Mouse (Mus musculus) A20 (cell line): ENCODE measurements at regions not wholly inside any gene's neighbourhood (a gene's known extent, or its start where the extent isn't known, plus 50 kb on each side); places are given as distances from the start of the nearest gene placed in this dataset.
"Not testable (repeated sequence)": the region's sequence is repeated elsewhere in the genome, so short reads cannot be mapped to it uniquely, and the experiment has no call there.

Experiments
- DNase-seq: peaks from one replicate; pipeline ENCODE4 v3.0.0-alpha.2; 2011; ENCODE audit warnings: low read depth, low spot score

DNA sequence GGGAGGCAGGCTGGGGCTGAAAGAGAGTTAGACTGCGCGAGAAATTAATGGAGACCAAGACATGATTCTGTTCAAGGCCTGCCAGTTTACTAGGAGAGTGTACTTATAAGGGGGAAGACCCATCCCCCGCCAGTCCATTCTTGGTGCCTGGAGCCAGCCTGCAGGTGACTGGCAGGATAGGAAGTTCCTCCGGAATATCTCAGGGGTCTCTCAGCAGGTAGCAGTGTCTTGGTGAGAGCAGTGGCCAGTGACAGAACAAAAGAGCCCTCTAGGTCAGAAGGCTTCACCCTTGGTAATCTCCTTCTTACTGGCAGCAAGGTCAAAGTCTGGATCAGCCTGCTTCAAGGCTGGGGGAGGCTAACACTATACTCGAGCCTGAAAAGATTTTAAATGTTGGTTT lies 83.7 kb upstream of the Zfp804b start:
- DNase-seq: no peak

DNA sequence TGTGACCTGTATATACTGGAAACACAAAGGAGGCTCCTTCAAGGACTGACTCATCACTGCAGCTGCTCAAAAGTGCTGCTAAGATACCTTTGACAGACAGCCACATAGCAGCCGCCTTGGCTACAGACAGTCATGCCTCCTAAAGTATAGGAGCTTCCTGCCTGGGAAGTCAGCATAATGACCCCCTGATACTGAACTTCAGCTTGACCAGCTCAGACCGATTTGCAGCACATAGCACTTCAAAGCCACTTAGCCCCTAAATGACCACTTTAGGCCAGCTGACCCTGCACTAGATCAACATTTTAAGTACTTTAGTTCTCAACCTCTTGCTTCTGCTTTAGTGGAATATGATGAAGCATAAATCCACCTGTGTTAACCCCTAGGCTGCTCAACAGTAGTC lies 91.9 kb upstream of the Zfp804b start:
- no peak for DNase-seq

DNA sequence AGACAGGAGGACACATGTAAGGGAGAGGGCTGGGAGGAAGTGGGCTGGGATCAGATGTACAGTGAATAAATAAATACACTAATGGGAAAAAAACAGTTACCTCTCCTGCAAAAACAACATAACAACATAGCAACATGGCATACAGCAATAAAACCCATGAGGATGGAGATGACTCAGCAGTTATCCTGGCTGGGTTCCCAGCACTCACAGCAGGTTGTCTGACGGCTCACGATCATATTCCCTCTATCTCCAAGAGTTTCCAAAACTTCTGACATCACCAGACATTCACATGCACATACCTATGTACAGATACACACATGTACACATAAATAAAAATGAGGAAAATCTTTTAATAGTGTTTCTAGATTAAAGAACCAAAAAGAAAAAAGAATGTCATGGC lies 103.4 kb upstream of the Zfp804b start:
- no peak for DNase-seq

DNA sequence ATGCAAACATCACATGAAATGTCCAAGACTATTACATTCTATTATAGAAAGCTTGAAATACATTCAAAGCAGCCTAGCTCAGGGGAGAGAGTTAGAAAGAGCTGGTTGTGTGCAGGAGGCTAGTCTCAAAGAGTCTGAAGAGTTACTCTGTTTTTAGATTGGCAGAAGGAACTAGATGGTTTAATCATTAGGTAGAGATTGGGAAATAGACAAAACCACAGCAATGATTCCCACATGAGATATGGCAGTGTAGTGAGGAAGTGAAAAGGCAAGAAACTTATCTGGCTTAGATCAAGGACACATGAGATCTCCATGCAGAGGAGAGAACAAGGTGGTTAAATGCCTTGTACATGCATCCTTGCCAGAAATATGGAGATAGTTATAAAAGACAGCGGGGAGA lies 110.3 kb upstream of the Zfp804b start:
- no peak for DNase-seq

DNA sequence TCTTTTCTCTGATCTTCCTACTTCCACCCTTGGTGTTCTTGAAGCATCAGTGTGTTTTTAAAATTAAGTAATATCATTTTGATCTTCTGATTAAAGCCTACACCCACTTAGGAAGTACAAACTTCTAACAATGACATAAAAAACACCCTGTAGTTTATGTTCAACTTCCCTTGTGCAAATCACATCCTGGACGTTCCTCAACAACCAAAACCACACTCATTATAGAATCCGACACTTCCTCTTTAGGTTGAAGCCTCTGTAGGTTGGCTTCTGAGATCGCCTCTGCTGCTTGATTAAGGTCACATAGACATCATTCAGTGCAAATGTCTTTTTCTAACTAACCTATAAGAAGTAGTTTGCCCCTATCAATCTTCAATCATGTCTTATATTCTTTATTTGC lies 112.5 kb upstream of the Zfp804b start:
- no peak for DNase-seq

DNA sequence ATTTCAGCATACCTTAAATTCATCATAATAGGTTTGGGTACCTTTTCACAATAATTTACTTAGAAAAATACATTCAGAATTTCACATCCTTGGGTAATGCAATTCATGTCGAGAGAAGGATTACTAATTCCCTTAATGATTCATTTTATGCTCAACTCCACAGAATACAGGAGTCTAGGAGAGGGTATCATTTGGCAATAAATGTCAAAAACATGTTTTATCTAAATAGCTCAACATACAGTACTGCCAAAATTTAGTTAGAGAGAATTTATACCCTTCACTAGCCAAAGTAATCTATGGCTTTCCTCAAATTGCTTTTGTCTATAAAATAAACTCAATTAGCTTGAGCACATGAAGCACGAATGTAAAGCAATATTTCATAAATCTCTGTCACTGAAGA lies 144.6 kb upstream of the Zfp804b start:
- DNase-seq: no peak

DNA sequence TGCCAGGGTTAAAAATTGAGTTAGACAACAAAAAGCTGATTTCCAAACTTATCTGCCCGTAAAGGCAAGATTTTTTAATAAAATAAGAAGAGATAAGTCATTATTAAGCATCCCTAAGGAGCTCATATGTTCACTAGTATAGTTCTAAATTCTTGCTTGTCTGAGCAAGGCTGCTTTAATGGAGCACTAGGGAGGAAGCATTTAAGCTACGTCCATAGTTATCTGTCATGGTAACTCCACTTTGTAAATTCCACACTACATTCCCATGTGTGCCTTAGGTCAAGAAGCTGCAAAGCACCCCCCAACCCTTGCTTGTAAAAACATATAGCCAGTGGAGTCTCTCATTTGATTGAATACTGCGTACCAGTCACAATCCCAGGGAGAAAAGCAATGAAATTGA lies 145.0 kb upstream of the Zfp804b start:
- no peak for DNase-seq

DNA sequence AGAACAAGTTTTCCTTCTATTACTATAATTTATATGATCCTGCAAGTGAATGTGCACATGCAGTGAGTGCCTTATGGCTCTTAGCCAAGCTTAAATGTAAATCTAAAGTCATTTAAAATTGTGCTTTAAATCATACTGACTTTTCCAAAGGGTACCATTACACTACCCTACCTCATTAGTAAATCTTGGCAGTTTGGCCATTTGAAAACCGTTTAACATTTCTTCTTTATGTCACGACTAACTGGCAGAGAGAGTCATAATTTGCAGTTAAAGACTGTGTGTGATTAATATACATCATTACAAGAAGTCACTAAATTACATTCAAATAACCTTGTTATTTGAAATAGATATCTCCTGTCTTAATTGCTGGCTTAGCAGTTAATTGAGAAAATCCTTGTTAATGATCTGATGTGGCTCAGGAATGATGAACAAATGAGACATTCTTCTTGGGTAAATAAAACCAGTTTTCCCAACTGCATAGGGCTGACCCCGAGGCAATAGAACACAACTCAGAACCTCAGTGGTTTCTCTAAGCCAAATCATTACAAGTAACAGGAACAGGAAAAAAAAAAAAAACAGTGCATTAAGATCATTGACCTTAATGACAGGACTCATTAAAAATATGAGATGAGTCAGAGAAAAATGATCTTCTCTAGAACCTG lies 173.1 kb upstream of the Zfp804b start:
- DNase-seq: no peak

DNA sequence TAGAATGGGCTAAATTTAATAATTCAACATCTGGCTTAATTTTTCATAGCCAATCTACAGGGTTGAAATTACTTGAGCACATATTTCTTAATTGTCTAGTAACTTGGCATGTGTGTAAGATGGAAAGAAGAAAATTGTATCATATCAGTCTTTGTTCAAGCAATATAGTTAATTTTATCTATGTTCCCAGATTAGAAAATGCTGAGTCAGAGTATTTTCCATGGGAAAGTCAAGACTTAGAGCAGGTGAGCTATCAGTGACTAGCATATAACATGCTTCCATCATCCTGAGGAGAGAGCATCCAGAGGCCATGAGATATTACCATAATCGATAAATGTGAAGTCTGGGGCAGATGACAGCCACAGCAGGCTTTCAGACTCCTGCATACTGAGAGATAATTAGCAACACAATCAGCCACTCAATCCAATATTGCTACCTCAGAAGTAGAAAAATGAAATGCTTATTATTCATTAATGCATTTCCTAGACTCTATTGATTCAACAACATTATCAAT lies 188.2 kb upstream of the Zfp804b start:
- no peak for DNase-seq

DNA sequence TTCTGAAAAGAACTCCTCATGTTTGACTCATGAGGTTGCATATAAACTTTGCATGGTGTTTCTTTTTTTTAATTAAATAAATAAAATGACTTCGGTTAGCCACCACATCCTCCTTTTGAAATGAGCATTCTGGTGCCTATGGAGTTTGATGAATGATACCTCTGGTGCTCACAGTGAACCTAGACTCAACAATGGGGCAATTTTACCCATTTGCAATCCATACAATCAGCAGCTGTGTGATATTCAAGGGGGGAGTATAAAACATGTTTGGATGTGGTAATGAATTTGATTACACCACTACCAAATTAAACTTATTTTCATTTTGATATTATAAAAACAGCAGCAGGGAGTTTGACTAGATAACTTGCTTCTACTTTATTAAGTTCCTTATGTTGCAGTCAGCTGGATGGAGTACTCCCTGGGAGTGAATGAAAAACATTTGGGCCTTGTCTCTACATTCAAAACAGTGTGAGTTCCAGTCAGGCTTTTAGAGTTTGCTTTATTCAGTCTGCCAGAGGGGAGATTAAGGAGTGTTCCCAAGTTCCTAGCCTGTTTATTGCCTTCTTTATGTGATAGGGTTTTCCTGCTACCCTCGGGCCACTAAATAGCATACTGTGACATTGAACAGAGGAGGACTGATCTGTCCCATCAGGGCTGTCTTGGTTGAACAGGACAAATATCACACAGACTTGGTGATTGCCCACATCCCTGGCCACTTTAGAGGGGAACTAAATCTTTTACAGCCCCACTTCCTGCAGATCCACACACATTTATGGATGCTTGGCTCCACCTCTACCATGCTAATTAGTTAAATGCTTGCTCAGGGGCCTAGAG lies 195.5 kb upstream of the Zfp804b start:
- no peak for DNase-seq

DNA sequence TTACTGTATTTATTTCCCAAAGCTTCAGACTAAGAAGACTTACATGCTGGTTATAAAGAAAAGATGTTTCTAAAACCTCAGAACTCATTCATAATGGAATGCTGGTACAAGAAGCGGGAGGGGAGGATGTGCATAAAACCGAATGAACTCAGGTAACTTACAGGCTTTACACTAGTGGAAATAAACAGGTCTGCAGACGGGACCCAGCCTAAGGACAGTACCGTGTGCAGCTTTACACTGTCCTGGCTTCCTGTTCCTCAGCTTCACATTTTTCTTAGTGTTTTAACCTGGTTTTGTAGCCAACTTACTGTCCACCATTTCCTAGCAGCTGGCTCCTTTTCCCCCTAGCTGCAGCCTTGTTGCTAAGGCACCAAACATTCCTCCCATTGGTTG lies 196.1 kb upstream of the Zfp804b start:
- DNase-seq: no peak

DNA sequence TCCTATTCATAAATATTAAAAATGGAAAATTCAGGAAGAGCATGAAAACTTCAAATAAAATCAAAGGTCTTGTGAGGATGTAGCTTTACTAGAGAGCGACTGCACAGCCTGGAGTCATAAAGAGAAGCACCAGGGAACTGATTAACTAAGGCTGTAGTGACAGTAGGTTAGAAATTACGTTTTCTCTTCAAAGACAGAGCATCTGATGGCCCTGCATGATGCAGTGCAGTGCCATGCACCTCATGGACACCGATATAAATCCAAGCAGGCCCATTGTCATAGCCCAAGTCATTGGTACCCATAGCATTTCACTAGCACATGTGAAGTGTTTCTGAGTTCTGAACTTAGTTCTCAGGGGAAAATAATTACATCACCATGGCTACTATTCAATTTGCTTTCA lies 199.3 kb upstream of the Zfp804b start:
- no peak for DNase-seq

DNA sequence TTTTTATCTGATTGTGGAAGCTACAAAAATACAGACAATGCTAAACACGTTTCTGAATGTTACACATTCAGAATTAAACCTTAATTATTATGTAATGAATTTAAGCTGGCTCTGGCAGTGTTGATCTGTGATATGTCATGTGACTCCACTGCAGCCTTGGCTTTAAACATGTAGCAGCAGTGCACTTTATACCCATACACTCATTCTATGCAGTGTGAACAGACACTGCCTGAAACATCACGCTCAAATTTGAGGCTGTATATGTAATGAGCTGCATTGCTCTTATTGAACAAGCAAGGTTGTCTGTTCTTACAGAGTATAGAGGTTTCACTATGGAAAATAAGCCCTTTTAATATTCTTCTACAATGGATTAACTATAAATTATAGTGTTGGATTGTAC lies 235.9 kb upstream of the Zfp804b start:
- no peak for DNase-seq

DNA sequence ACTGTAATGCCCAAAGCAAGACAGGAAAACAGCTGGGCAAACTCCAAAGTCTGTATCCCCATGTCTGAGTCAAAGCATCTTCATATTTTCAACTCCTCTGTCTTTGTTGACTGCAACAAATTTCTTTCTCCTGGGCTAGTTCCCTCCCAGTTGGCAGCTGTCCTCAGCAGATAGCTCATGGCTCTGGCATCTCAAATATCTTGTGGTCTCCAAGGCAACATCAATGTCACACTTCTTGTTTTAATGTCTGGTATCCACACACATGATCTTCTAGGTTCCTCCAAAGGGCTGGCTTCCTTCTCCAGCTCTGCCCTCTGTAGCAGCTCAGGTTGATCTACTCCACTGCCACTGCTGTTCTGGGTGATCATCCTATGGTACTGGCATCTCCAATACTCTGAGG lies 242.0 kb upstream of the Zfp804b start:
- DNase-seq: no peak

DNA sequence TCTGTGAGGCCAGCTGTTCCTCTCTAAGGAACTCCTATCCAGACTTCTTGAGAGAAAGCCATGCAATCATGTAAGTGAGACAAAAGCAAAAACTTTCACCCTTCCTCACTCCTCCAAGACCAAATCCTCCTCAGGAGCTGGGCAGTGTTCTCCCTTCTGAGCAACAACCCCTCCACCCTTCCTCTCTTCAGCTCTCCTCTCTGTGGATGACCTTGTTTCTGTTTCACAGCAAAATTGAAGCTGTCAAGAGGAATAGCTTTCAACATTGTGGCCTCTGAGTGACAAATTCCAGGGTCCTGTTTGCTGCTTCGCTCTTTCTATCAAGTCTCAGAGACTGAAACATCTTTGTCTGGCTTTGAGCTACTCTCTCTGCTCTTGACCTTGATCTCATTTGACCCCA lies 255.9 kb upstream of the Zfp804b start:
- no peak for DNase-seq

DNA sequence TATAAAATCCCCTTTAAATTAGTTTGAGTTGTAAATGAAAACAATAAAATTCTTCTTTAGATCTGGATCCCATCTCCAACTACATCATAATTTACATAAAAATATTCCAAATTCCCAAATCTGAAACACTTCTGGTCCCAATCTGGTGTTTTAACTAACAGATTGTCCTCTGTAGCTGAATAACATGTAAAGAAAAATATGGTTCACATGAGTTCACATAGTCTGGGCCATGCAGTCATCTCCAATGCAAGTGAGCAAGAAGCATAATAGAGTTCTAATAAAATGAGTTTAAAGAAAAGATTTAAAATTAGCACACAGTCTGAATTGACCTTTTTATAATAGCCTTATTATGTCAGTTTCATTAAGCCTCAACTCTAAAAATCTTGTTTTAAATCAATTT lies 263.0 kb upstream of the Zfp804b start:
- DNase-seq: no peak

DNA sequence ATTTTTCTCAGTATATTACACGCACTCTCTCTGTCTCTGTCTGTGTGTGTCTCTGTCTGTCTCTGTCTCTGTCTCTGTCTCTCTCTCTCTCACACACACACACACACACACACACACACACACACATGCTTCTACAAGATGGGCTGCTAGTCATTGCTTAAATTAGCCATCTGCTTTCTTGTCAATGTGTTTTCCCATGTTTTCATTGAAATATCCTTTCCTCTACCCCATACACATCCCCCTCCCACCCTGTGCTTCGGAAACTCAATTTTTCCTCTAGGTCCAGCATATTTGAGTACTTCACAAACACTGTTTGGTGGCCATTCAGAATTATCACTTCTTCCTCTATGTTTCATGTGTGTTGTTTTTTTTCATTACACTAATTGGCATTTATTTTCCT lies 263.4 kb upstream of the Zfp804b start:
- no peak for DNase-seq

DNA sequence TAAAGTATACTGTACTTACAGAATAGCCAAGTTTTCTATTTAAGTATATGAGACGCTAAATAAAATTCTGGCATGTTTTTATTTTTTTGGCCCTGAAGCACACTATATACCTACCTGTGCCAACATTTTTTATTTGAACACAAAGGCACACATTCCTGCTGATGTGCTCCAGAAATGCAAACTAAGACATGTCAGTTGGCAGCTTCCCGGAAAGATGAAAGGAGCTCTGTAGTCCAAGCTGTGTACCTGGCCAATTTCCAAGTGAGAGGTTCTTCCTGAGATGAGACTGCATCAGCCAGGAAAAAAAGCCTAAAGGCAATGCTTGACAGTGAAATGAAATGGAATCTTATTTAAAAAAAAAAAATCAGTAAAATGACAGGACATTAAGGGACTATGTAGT lies 305.0 kb upstream of the Steap4 start:
- no peak for DNase-seq

DNA sequence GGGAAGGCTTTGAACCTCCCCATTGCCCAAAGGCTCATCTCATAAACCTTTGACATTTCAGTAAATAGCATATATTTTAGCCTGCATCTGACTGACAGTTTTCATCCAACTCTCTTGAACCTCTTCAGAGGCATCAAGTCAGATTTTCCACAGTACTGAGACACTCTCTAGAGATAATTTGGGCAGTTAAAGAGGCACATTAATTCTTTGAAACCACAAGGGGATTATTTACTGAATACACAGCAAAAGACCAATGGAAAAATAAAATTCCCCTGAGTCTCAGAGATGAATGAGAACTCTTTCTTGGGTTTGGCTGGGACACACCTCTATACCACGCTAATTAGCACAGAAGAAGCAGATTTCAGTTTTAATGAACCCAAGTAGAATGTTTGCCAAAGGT lies 258.5 kb upstream of the Steap4 start:
- no peak for DNase-seq

DNA sequence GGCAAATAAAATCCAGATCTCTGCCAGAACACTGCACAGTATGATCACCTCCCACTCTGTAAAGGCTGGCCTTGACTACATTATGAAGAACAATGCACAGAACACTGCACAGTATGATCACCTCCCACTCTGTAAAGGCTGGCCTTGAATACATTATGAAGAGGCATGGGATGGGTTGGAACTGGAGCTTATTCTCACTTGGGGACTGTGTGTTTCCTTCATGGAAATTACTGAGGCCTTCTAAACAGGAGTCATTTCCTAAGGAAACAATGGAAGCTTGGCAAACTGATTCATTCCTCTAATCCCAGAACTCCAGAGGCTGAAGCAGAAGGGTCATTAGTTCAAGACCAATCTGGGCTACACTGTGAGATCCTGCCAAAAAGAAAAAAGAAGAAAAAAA lies 240.7 kb upstream of the Steap4 start:
- no peak for DNase-seq

DNA sequence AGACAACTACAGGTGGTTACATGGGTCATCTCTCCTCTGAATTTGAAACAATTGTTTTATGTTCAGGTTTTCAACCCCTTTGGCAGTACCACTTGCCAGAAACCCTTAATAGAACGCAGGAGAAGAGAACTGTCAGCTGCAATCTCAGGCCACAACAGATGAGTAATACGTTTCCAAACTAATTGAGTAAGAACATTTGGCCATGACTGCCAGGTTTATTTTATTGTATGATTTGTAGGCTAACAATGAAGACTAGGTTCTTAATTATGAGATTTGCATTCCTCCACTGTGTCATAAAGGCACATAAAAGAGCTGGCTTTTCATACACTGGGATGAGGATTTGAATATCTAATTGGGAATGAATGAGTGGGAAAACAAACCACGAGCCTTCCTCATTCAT lies 240.2 kb upstream of the Steap4 start:
- DNase-seq: no peak

DNA sequence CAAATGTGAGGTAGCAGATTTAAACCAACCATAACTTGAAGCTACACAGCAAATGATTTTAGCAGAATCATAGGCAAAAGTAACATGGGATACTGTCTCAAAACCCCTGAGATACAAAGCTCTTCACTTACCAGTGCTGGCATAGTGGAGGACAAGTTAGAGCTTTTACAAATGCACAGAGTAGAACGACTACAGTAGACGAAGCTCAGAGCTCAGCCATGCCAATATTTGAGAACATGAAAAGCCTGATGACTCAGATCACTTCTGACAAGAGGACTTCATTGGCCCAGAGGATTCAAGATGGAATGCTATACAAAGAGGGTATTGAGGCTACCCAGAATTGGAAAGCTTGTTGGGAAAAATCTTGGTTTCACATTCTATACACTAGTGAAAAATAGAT lies 239.6 kb upstream of the Steap4 start:
- DNase-seq: no peak

DNA sequence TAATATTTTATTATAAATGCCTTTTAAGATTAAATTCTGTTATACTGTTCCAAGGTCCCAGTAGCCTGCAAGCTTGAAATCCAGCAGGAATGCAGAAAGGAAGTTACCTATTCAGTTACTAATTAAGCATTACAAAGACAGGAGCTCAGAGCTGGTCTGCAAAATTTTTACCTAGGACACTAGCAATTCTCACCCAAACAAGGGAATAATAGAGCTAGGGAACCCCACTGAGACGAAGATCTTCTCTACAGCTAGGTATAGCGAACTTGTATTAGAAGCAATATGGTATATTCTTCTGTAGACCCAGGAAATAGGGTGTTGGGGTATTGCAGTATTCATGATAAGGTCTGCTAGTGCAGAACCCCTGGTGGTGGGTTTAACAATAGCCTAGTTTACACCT lies 227.7 kb upstream of the Steap4 start:
- not testable (repeated sequence) for DNase-seq
